Mouse (Mus musculus): ENCODE data around the gene Trim7.

DNA sequence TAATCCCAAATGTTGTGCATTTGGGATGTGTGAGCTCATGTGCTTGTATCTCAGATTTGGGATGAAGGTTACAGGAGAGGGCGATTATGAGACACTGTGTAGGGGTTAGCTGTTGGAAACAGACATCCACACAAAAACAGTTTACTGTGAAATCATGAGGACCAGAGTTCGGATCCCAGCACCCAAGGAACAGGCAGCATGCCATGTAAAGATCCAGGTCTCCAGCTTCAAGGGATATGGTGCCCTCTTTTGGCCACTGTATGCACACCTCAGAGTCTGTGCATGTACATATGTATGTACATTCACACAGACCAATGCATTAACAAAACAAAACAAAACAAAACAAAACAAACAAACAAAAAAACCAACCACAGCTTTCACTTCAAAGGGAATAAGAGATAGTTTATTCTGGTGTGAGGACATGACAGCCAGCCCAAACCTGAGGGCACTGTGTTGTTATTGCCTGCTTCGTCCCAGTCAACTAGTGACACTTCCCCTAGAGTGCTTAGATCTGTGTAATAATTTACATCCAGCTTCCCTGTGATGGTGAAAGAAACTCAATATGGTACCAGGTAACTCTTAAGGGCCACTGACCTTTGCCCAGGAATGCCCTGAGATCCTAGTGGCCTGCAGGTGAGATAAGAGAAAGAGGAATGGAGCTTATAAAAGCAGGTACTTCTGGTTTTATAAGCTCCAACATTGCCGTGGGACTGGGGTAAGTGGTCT lies 25.5 kb downstream of the Trim7 start:
- TF ChIP-seq CTCF (IDR thresholded peaks at IDR 0.05; ENCODE audit: extremely low read depth, insufficient read length, insufficient replicate concordance, low read depth, low read length) (peak; percentile 18; the same call in 1 of the 2 replicates), POLR2A (IDR thresholded peaks at IDR 0.05; ENCODE audit: low read depth, low read length) (no peak)

Data from small intestine, adult 2 months (tissue).